Mouse (Mus musculus) cortical plate, adult 2 months (tissue): ENCODE data around the gene Angptl1.

ENCODE experiments used
- CTCF ChIP-seq: fragments of 200-500 bp; IDR thresholded peaks from 2 replicates; pipeline ENCODE4 v1.5.1; 2011; ENCODE audit warnings: mild to moderate bottlenecking, control low read depth, low read length; ENCODE audit not compliant: insufficient read depth; ENCODE audit errors: extremely low read depth
- POLR2A ChIP-seq: fragments of 200-500 bp; IDR thresholded peaks from 2 replicates; pipeline ENCODE4 v1.6.1; 2011; ENCODE audit warnings: mild to moderate bottlenecking, low read length, control low read depth; ENCODE audit not compliant: insufficient read depth; ENCODE audit errors: extremely low read depth

DNA sequence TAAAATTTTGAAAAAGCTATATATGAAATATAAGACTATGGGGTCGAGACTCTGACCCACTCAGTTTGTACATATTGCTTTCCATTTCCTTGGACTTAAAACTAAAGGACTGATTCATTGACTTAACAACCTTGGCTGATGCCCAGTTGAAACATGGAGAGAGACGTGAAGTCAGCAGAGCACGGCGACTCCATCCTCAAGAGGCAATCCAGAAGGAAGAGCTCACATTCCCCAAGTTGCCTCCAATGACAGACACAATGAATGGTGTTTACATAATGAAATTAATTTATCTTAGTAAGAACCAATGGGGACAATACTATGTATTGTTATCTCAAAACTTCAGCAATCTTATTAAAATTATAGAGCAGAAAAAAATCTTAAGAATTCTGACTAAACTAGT is 16.2 kb downstream of the Angptl1 start:
- TF ChIP-seq CTCF, result no peak
- no peak for TF ChIP-seq POLR2A
